In genomic region chr13:9082128-9082883, GRCm38 (mm10) we compare ENCODE assay signal across 12 mouse cellular contexts.
"Had no signal": no experiment of that assay in that cellular context is flagged by ENCODE, and none has a peak within 500 bp of the region (broad histone marks: within the 10 kb centered on the region; RNA-seq: fewer than 3 reads in every experiment).

No protein-coding gene starts in this region.

- H3K4me1 ChIP-seq: kidney, embryonic 15.5 days; limb, embryonic 15.5 days; liver, embryonic 13.5 days; midbrain, embryonic 13.5 days; neural tube, embryonic 12.5 days had no signal

- H3K9ac ChIP-seq: kidney, embryonic 15.5 days; limb, embryonic 15.5 days; liver, embryonic 13.5 days; lung, embryonic 14.5 days; midbrain, embryonic 13.5 days; neural tube, embryonic 12.5 days had no signal

- ATAC-seq: midbrain, embryonic 13.5 days had no signal

- H3K4me2 ChIP-seq: kidney, embryonic 15.5 days; limb, embryonic 15.5 days; liver, embryonic 13.5 days; lung, embryonic 14.5 days; midbrain, embryonic 13.5 days; neural tube, embryonic 12.5 days had no signal

- DNase-seq: kidney, adult 2 months; kidney, postnatal 14 days; layer of hippocampus, postnatal 36 days; liver, embryonic 13.5 days; lung, embryonic 14.5 days; lung, postnatal 14 days; thymus, adult 18-20 months; thymus, postnatal 14 days had no signal

- H3K27me3 ChIP-seq: kidney, embryonic 15.5 days; limb, embryonic 15.5 days; liver, embryonic 13.5 days; midbrain, embryonic 13.5 days; neural tube, embryonic 12.5 days had no signal

- H3K36me3 ChIP-seq: kidney, embryonic 15.5 days; limb, embryonic 15.5 days; liver, embryonic 13.5 days; midbrain, embryonic 13.5 days; neural tube, embryonic 12.5 days had no signal

- H3K27ac ChIP-seq: kidney, embryonic 15.5 days; limb, embryonic 15.5 days; liver, embryonic 13.5 days; midbrain, embryonic 13.5 days; neural tube, embryonic 12.5 days had no signal

- H3K4me3 ChIP-seq: kidney, embryonic 15.5 days; limb, embryonic 15.5 days; liver, embryonic 13.5 days; midbrain, embryonic 13.5 days; neural tube, embryonic 12.5 days had no signal

- H3K9me3 ChIP-seq: kidney, embryonic 15.5 days; limb, embryonic 15.5 days; liver, embryonic 13.5 days; midbrain, embryonic 13.5 days; neural tube, embryonic 12.5 days had no signal
